Mouse (Mus musculus) myocyte (in vitro differentiated cells): Measurements from ENCODE around the gene Polrmt. TPM values are rescaled to one million over a fixed set of nuclear protein-coding genes. Genes with fewer than 3 reads are reported as not detected.

Experiments used
- H3K27me3 ChIP-seq: one replicate; pipeline ENCODE4 v1.6.1; 2011; ENCODE audit not compliant: control insufficient read depth, insufficient read depth, insufficient read length
- H3K36me3 ChIP-seq: one replicate; pipeline ENCODE4 v1.6.1; 2011; ENCODE audit not compliant: control insufficient read depth, insufficient read depth
- H3K4me2 ChIP-seq: one replicate; pipeline ENCODE4 v1.6.1; 2011; ENCODE audit warnings: low read depth, control low read depth
- H3K4me3 ChIP-seq: one replicate; pipeline ENCODE4 v1.5.1; 2011; ENCODE audit warnings: mild to moderate bottlenecking, control low read depth, moderate library complexity
- H3K79me2 ChIP-seq: one replicate; pipeline ENCODE4 v1.6.1; 2011; ENCODE audit not compliant: control insufficient read depth, insufficient read depth
- H3ac ChIP-seq: one replicate; pipeline ENCODE4 v1.6.1; 2011; ENCODE audit not compliant: control insufficient read depth, insufficient read length
- CEBPB ChIP-seq: IDR thresholded peaks from 2 replicates; pipeline ENCODE4 v1.6.1; 2011; ENCODE audit warnings: mild to moderate bottlenecking, moderate library complexity; ENCODE audit not compliant: poor library complexity, insufficient read depth, severe bottlenecking
- E2F4 ChIP-seq: IDR thresholded peaks from one replicate; pipeline ENCODE4 v1.6.1; 2011; ENCODE audit warnings: mild to moderate bottlenecking, control low read depth, moderate library complexity; ENCODE audit not compliant: insufficient read depth
- MAX ChIP-seq: IDR thresholded peaks from one replicate; pipeline ENCODE4 v1.6.1; 2011; ENCODE audit warnings: low read depth, mild to moderate bottlenecking, control low read depth
- MYOD1 ChIP-seq, 3 experiments: IDR thresholded peaks; one replicate each; pipeline ENCODE4 v1.6.1; 2011; ENCODE audit warnings: control low read depth in 2 of 3, low read depth in 2 of 3, mild to moderate bottlenecking in 2 of 3, moderate library complexity in 1 of 3; ENCODE audit not compliant: insufficient read length in 2 of 3, control insufficient read depth in 1 of 3
- MYOG ChIP-seq, 3 experiments: IDR thresholded peaks; one replicate each; pipeline ENCODE4 v1.6.1; 2011; ENCODE audit warnings: control low read depth in 2 of 3, low read depth in 2 of 3, mild to moderate bottlenecking in 2 of 3; ENCODE audit not compliant: insufficient read length in 2 of 3, control insufficient read depth in 1 of 3, insufficient read depth in 1 of 3
- POLR2A ChIP-seq: IDR thresholded peaks from one replicate; pipeline ENCODE4 v1.6.1; 2011; ENCODE audit warnings: low read depth, mild to moderate bottlenecking, control low read depth, moderate library complexity; ENCODE audit not compliant: insufficient read length
- POLR2AphosphoS2 ChIP-seq: IDR thresholded peaks from one replicate; pipeline ENCODE4 v1.6.1; 2011; ENCODE audit warnings: low read depth, control low read depth; ENCODE audit not compliant: insufficient read length
- REST ChIP-seq: IDR thresholded peaks from one replicate; pipeline ENCODE4 v1.6.1; 2011; ENCODE audit warnings: mild to moderate bottlenecking, control low read depth, moderate library complexity; ENCODE audit not compliant: insufficient read depth, insufficient read length
- SRF ChIP-seq: IDR thresholded peaks from one replicate; pipeline ENCODE4 v1.6.1; 2011; ENCODE audit warnings: low read depth; ENCODE audit not compliant: control insufficient read depth, insufficient read length
- TCF12 ChIP-seq: IDR thresholded peaks from one replicate; pipeline ENCODE4 v1.6.1; 2011; ENCODE audit warnings: mild to moderate bottlenecking, control low read depth; ENCODE audit not compliant: poor library complexity, insufficient read depth, severe bottlenecking
- TCF3 ChIP-seq: IDR thresholded peaks from one replicate; pipeline ENCODE4 v1.6.1; 2011; ENCODE audit warnings: low read depth, control low read depth; ENCODE audit not compliant: insufficient read length
- USF1 ChIP-seq: IDR thresholded peaks from one replicate; pipeline ENCODE4 v1.6.1; 2011; ENCODE audit warnings: low read depth, mild to moderate bottlenecking, control low read depth, moderate library complexity
- polyA plus RNA-seq: library from polyadenylated mRNA; unstranded; fragments of >200 nt; fragmentation: generic; extraction: Trizol; gene quantifications from one replicate; pipeline ENCODE4 v1.2.1, GENCODE M21; 2012; ENCODE audit warnings: missing spikeins

Gene Polrmt
- polyA plus RNA-seq, 1 experiment = 82.3 TPM

DNA sequence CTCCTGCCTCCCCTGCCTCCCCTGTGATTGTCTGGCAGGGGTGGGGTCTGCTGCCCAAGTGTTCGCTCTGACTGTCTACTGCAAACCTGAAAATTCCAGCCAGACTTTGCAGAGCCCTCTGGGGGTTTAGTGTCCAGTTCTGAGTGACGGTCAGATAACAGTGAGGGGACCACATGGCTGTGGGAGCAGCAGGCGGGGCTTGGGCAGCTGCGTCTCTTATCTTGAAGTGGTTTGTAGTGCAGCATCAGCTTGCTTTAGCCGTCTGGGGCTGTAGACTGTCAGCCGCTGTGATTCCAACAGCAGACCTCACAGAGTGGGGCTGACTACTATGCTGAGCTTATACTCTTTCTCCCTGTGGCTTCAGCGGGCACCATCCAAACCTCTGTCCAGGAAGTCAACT, 37.1 kb downstream of the Polrmt start:
- H3K27me3 ChIP-seq = no peaks in the 10 kb centered on the region
- H3ac ChIP-seq = no peak overlapping the region
- no peak overlapping the region for H3K4me3 ChIP-seq
- peaks cover 18% of the 10 kb centered on the region for H3K36me3 ChIP-seq
- peaks cover 47% of the 10 kb centered on the region for H3K79me2 ChIP-seq
- H3K4me2 ChIP-seq = peak overlapping the region; percentile 6
- TF ChIP-seq E2F4 (no peak), USF1 (no peak), MYOG (IDR thresholded peaks at IDR 0.05; ENCODE audit: control insufficient read depth in 1 of 3, insufficient read depth in 1 of 3, insufficient read length in 2 of 3, low read depth in 2 of 3) (peak in 2 of 3 experiments; percentile 66 to 77), CEBPB (no peak), MYOD1 (IDR thresholded peaks at IDR 0.05; ENCODE audit: control insufficient read depth in 1 of 3, insufficient read length in 2 of 3, low read depth in 2 of 3) (peak in 1 of 3 experiments; percentile 31), TCF3 (no peak)

DNA sequence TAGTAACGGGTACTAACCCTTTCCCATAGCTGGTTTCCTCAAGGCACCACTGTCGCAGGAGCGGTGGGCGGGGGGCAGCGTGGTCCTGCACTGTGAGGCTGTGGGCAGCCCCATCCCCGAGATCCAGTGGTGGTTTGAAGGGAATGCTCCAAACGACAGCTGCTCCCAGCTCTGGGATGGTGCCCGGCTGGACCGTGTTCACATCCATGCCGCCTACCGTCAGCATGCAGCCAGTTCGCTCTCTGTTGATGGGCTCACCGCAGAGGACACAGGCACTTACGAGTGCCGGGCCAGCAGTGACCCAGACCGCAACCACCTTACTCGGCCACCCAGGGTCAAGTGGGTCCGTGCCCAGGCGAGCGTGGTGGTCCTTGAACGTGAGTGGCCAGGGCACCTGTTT, 37.7 kb downstream of the Polrmt start:
- H3K36me3 ChIP-seq = peaks cover 18% of the 10 kb centered on the region
- H3K4me3 ChIP-seq = no peak overlapping the region
- TF ChIP-seq CEBPB = no peak
- no peak for TF ChIP-seq TCF12
- no peak for TF ChIP-seq SRF
- no peak for TF ChIP-seq TCF3
- no peak for TF ChIP-seq USF1
- TF ChIP-seq MAX = no peak
- no peak for TF ChIP-seq POLR2A
- TF ChIP-seq REST = no peak
- TF ChIP-seq E2F4 = no peak
- TF ChIP-seq MYOG (IDR thresholded peaks at IDR 0.05; ENCODE audit: control insufficient read depth in 1 of 3, insufficient read depth in 1 of 3, insufficient read length in 2 of 3, low read depth in 2 of 3) = peak in 2 of 3 experiments; percentile 89 to 93
- peak; percentile 52 for TF ChIP-seq POLR2AphosphoS2
- peak in 2 of 3 experiments; percentile 63 to 84 for TF ChIP-seq MYOD1 (IDR thresholded peaks at IDR 0.05; ENCODE audit: control insufficient read depth in 1 of 3, insufficient read length in 2 of 3, low read depth in 2 of 3)
- H3K79me2 ChIP-seq = peaks cover 47% of the 10 kb centered on the region
- H3K27me3 ChIP-seq = no peaks in the 10 kb centered on the region
- no peak overlapping the region for H3ac ChIP-seq
- H3K4me2 ChIP-seq = peak overlapping the region; percentile 30

DNA sequence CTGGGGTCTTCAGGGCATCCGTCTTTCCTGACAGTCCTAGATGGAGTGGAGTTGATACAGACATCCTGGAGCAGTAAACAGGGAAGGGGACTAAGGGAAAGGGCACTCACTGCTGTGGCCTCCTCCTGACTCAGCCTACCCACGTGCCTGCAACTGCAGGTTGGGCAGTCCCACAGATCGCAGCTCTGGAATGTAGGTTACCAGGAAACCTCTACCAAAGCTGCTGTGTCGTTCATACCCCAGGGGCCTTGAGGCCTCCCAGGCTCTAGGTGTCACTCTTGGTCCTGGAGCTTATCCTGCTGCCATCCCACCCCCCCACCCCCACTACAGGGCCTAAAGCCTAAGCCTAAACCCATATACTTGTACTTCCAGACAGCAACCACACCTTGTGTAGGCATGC, 38.6 kb downstream of the Polrmt start:
- TF ChIP-seq E2F4 = no peak
- TF ChIP-seq POLR2AphosphoS2 = peak; percentile 21
- peak overlapping the region; percentile 93 for H3K4me3 ChIP-seq
- H3K36me3 ChIP-seq = peaks cover 18% of the 10 kb centered on the region
- peak overlapping the region; percentile 96 for H3K4me2 ChIP-seq
- no peak overlapping the region for H3ac ChIP-seq
- H3K27me3 ChIP-seq = no peaks in the 10 kb centered on the region
- H3K79me2 ChIP-seq = peaks cover 47% of the 10 kb centered on the region

DNA sequence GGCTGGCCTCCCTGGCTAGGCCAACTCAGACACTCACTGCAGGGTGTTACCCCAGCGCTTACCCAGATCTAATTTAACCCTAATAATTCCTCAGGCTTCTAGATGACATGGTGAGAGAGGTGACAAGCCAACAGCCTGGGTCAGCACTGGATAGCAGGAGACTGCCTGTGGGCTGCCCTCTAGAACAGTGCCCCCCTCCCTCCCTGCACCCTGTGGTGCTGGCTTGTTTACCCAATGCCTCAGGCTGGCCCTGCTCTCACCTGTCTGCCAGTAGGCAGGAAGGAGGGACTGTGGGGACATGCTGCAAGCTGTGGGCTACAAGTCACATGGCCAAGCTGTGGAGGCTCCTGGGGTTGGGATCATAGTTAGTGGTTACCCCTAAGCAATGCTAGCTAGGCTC, 39.2 kb downstream of the Polrmt start:
- H3K4me2 ChIP-seq = peak overlapping the region; percentile 96
- no peak for TF ChIP-seq REST
- TF ChIP-seq MYOG (IDR thresholded peaks at IDR 0.05; ENCODE audit: control insufficient read depth in 1 of 3, insufficient read depth in 1 of 3, insufficient read length in 2 of 3, low read depth in 2 of 3) = peak in 1 of 3 experiments; percentile 89
- TF ChIP-seq MYOD1 (IDR thresholded peaks at IDR 0.05; ENCODE audit: control insufficient read depth in 1 of 3, insufficient read length in 2 of 3, low read depth in 2 of 3) = peak in 1 of 3 experiments; percentile 69
- H3ac ChIP-seq = no peak overlapping the region
- peak overlapping the region; percentile 93 for H3K4me3 ChIP-seq
- H3K27me3 ChIP-seq = no peaks in the 10 kb centered on the region
- peaks cover 47% of the 10 kb centered on the region for H3K79me2 ChIP-seq
- peaks cover 18% of the 10 kb centered on the region for H3K36me3 ChIP-seq

DNA sequence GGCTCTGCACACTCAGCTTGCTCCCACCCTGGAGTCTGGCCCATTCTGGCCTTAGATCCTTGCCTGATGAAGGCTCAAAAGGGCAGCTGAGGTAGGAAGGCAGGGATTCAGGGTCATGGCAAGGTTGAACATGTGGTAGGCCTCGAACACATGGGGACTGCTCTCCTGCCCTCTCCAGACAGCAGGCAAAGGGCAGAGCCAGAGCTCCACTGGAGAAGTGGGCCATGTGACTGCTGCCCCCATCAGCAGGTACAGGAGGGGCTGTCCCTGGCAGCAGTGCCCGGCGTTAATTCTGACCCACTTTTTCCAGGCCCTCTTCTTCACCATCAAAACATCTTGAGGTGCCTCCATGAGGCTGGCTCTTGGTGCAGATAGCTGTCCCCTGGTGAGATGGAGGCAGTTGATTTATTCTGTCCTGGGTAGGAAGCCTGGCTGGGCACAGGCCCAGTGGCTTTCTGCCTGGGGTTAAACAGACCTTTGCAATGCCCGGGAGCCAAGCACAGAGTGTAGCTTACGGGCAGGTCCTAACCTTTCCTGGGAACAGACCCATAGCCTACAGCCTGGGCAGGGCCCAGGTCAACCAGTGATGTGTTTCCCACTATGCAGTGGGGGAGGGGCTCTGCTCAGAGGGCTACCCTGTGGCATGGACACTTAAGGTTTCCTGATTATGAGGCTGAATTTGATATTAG, 39.8 kb downstream of the Polrmt start:
- H3K27me3 ChIP-seq = no peaks in the 10 kb centered on the region
- TF ChIP-seq POLR2A (peak; percentile 2), POLR2AphosphoS2 (no peak)
- H3ac ChIP-seq = no peak overlapping the region
- peaks cover 12% of the 10 kb centered on the region for H3K36me3 ChIP-seq
- H3K79me2 ChIP-seq = peaks cover 47% of the 10 kb centered on the region
- H3K4me2 ChIP-seq = peak overlapping the region; percentile 96
- peak overlapping the region; percentile 93 for H3K4me3 ChIP-seq
